Mouse (Mus musculus) hindbrain, embryonic 14.5 days (tissue): ENCODE measurements around the gene AI597479. TPM values are rescaled to one million over a fixed set of nuclear protein-coding genes. Genes with fewer than 3 reads are reported as not detected.
A peak's percentile ranks its signal among the peaks of the same experiment; 100 is the strongest.

Experiments used
- ATAC-seq: fragments of 200-750 bp; cut with Nextera tagmentation; 2 replicates; pipeline ENCODE4 v1.8.0; 2017; ENCODE audit warnings: moderate number of reproducible peaks, mild to moderate bottlenecking, moderate TSS enrichment, moderate library complexity; ENCODE audit not compliant: low FRiP score
- DNase-seq: peaks from one replicate; pipeline ENCODE4 v3.0.0-alpha.2; 2015; ENCODE audit warnings: low spot score
- H3K27ac ChIP-seq: fragments of 300-500 bp; sonication (generic); 2 replicates; pipeline ENCODE4 v1.5.1; 2014; ENCODE audit warnings: mild to moderate bottlenecking, moderate library complexity
- H3K27me3 ChIP-seq: fragments of 300-500 bp; sonication (generic); 2 replicates; pipeline ENCODE4 v1.6.1; 2014; ENCODE audit warnings: mild to moderate bottlenecking, low read length, mixed read lengths; ENCODE audit not compliant: control insufficient read depth, insufficient read depth
- H3K36me3 ChIP-seq: fragments of 300-500 bp; sonication (generic); replicated peaks from 2 replicates; pipeline ENCODE4 v1.6.1; 2014; ENCODE audit not compliant: control insufficient read depth, insufficient read depth
- H3K4me1 ChIP-seq: fragments of 300-500 bp; sonication (generic); replicated peaks from 2 replicates; pipeline ENCODE4 v1.6.1; 2014; ENCODE audit warnings: antibody characterized with exemption, low read length, mixed read lengths; ENCODE audit not compliant: control insufficient read depth, insufficient read depth
- H3K4me2 ChIP-seq: fragments of 300-500 bp; sonication (generic); replicated peaks from 2 replicates; pipeline ENCODE4 v1.6.1; 2014; ENCODE audit warnings: mild to moderate bottlenecking, moderate library complexity
- H3K4me3 ChIP-seq: fragments of 300-500 bp; sonication (generic); replicated peaks from 2 replicates; pipeline ENCODE4 v1.5.1; 2014; ENCODE audit warnings: mild to moderate bottlenecking, low read length
- H3K9ac ChIP-seq: fragments of 300-500 bp; sonication (generic); 2 replicates; pipeline ENCODE4 v1.6.1; 2014
- H3K9me3 ChIP-seq: fragments of 300-500 bp; sonication (generic); 2 replicates; pipeline ENCODE4 v1.6.1; 2016; ENCODE audit warnings: low read length; ENCODE audit not compliant: control insufficient read depth
- WGBS: fragments of 180-500 bp; shearing (Covaris S2); extraction: QIAGEN DNeasy Blood & Tissue Kit; methylation state at CpG from one replicate; pipeline ENCODE4 v1.1.7; 2014; 5-methylcytosine and 5-hydroxymethylcytosine counted together
- polyA plus RNA-seq: library from polyadenylated mRNA; unstranded; fragments of >200 nt; fragmentation: Nextera tagmentation; extraction: Ambion mirVana; gene quantifications from 2 replicates; pipeline ENCODE4 v1.2.1, GENCODE M21; 2014

The AI597479 gene
- polyA plus RNA-seq, 1 experiment from 2014 or later: 48.3 TPM

- no peaks in the 10 kb centered on the region for H3K4me1 ChIP-seq
- ATAC-seq (no peak), DNase-seq (no peak)
- H3K27me3 ChIP-seq: no peaks in the 10 kb centered on the region
- no peak overlapping the region for H3K4me2 ChIP-seq
- WGBS: 84% methylated on average over 2 of the region's 2 CpGs
- peaks cover 28% of the 10 kb centered on the region; the same call in 1 of the 2 replicates for H3K36me3 ChIP-seq
- H3K4me3 ChIP-seq: no peak overlapping the region
- no peak overlapping the region for H3K9ac ChIP-seq
- no peaks in the 10 kb centered on the region for H3K9me3 ChIP-seq
- no peak overlapping the region for H3K27ac ChIP-seq
These were observed 20.4 kb upstream of the AI597479 start for GRCm38 (mm10) chr1:43078124-43078523.

DNA sequence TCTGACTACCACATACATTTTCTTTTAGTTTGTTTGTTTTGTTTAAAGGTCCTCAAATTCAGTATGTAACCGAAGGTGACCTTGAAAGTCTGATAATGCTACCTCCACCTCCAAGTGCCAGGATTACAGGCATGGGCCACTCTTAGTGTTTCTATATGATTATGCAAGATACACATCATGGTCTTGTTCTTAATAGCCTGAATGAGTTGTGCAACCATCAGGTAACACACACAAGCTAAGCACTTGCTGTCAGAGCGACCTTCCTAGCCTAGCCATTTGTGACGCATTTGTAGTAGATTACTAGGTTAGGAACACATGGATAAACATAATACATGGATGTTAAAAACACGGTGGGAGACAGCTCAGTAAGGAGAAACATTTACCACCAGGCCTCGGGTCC is 15.6 kb upstream of the AI597479 start:
- ATAC-seq: no peak

DNA sequence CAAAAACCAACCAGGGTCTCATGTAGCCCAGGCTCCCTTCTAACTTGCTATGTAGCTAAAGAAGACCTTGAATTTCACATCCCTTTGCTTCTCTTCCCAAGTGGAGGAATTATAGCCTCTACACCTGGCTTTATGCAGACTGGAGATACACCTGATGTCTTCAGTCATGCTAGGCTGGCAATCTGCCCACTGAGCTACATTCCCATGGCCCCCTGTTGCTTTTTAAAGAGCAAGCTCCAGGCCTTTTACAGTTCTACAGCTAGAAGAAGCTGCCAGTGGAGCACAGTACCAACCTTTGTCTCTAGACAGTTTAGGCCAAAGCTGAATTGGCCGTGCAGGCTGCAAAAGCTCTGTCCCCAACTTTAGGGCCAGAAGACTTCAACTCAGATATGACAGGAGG is 8.1 kb upstream of the AI597479 start:
- no peaks in the 10 kb centered on the region for H3K9me3 ChIP-seq
- DNase-seq: no peak
- no peak overlapping the region for H3K4me3 ChIP-seq
- H3K4me1 ChIP-seq: peaks cover 22% of the 10 kb centered on the region
- H3K9ac ChIP-seq: no peak overlapping the region
- H3K27ac ChIP-seq: no peak overlapping the region
- H3K27me3 ChIP-seq: no peaks in the 10 kb centered on the region
- ATAC-seq: no peak
- WGBS: 85% methylated on average over 1 of the region's 1 CpGs
- peak overlapping the region; percentile 66; the same call in 1 of the 2 replicates for H3K4me2 ChIP-seq
- no peaks in the 10 kb centered on the region for H3K36me3 ChIP-seq

More for the DNA sequence above, 15.6 kb upstream of the AI597479 start:
- WGBS: 94% methylated on average over 5 of the region's 5 CpGs
- no peaks in the 10 kb centered on the region for H3K9me3 ChIP-seq
- no peaks in the 10 kb centered on the region for H3K4me1 ChIP-seq
- no peak for DNase-seq
- no peak overlapping the region for H3K9ac ChIP-seq
- H3K36me3 ChIP-seq: no peaks in the 10 kb centered on the region
- no peak overlapping the region for H3K4me3 ChIP-seq
- H3K27me3 ChIP-seq: no peaks in the 10 kb centered on the region
- no peak overlapping the region for H3K27ac ChIP-seq
- no peak overlapping the region for H3K4me2 ChIP-seq

DNA sequence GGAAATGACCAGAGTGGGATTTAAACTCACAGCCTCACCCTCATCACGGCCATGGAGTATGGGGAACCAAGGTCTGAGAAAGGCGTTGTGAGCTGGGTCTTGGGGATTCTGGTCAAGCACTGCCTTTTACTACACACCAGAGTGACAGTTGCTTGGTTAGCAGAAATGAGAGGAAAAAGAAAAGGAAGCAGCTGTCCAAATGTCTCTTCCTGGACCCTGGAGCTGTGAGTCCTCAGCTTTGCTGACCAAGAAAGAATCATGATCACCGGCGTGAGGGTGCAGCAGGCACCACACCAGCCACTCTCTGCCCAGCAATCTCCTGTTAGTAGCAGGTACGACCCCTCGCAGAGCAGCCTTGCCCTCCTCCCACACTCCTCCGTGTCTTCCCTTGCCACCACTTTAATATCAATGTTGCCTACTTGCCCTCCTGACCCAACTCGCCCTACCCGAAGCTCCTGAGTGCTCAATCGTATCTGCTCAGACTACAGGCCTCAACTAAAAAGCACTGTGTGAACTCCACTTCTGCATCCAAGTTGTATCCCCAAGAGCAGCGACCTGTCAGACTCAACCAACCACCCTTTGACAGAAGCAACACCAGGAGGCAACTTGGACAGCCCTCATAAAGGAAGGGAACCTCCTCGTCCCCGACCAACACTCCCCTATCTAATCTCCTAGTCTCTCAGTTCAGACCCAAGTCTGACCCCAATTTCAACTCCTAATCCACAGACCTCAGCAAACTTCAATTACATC is 7.0 kb upstream of the AI597479 start:
- ATAC-seq: peak; percentile 32
- DNase-seq: no peak

GRCm38 (mm10) chr1:43092056-43093015 is 6.2 kb upstream of the AI597479 start:
- Histone ChIP-seq H3K27ac (peak overlapping the region; percentile 88), H3K36me3 (no peaks in the 10 kb centered on the region), H3K4me3 (peak overlapping the region; percentile 87), H3K9ac (peak overlapping the region; percentile 95), H3K9me3 (no peaks in the 10 kb centered on the region), H3K4me2 (peak overlapping the region; percentile 66), H3K4me1 (peaks cover 26% of the 10 kb centered on the region), H3K27me3 (no peaks in the 10 kb centered on the region)
- DNase-seq: peak; percentile 60
- under 1% methylated on average over 90 of the region's 102 CpGs for WGBS
- peak; percentile 88 for ATAC-seq

More for the DNA sequence above, 7.0 kb upstream of the AI597479 start:
- H3K9me3 ChIP-seq: no peaks in the 10 kb centered on the region
- WGBS: 46% methylated on average over 13 of the region's 13 CpGs
- peak overlapping the region; percentile 88; the same call in 1 of the 2 replicates for H3K27ac ChIP-seq
- H3K4me1 ChIP-seq: peaks cover 22% of the 10 kb centered on the region
- H3K27me3 ChIP-seq: no peaks in the 10 kb centered on the region
- peak overlapping the region; percentile 66 for H3K4me2 ChIP-seq
- H3K36me3 ChIP-seq: no peaks in the 10 kb centered on the region
- H3K4me3 ChIP-seq: peak overlapping the region; percentile 87
- H3K9ac ChIP-seq: peak overlapping the region; percentile 95

- no peak overlapping the region for H3K4me2 ChIP-seq
- H3K4me1 ChIP-seq: peaks cover 29% of the 10 kb centered on the region
- ATAC-seq (no peak), DNase-seq (no peak)
- 82% methylated on average over 2 of the region's 2 CpGs for WGBS
- H3K27me3 ChIP-seq: no peaks in the 10 kb centered on the region
- H3K9ac ChIP-seq: no peak overlapping the region
- H3K9me3 ChIP-seq: no peaks in the 10 kb centered on the region
- H3K27ac ChIP-seq: no peak overlapping the region
- H3K4me3 ChIP-seq: no peak overlapping the region
- H3K36me3 ChIP-seq: no peaks in the 10 kb centered on the region
These were observed 4.3 kb upstream of the AI597479 start for GRCm38 (mm10) chr1:43094206-43094605.

DNA sequence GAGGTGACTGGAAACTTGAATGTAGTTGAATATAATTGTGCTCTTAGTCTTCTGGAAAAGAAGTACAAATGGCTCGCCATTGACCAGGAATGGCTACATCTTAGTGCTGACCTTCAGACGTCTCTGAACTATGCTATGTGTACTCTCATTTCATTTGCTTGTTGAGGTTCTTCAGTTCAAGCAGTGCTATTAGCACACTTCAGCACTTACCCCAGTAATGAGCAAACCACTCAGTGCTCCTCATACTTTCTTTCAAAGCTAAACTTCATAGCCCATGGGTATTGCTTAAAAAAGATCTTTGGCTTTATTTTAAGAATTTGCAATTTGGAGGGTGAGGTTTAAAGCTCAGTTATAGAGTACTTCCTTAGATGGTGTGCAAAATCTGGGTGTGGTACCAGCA is 10.2 kb downstream of the AI597479 start:
- Histone ChIP-seq H3K9ac (no peak overlapping the region), H3K27ac (no peak overlapping the region), H3K4me2 (no peak overlapping the region), H3K27me3 (no peaks in the 10 kb centered on the region), H3K4me1 (no peaks in the 10 kb centered on the region), H3K9me3 (no peaks in the 10 kb centered on the region), H3K36me3 (peaks cover 72% of the 10 kb centered on the region), H3K4me3 (no peak overlapping the region)
- ATAC-seq (no peak), DNase-seq (no peak)
- 95% methylated on average over 2 of the region's 2 CpGs for WGBS

DNA sequence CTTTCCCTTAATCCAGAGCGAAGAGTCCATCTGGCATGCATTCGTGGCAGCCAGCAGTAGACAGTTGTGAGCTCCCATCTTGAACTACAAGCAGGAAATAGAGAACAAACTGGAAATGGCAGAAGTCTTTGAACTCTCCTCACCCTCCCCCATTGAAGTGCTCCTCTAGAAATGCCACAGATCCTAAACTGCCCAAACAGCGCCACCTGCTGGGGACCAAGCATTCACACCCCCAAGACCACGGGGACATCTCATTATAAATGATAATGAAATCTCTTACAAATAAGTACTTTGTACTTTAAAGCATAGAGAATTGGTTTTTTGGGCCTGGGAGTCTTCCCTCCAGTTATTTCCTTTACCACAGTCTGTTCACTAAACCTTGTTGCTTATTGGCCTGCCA is 12.0 kb downstream of the AI597479 start:
- WGBS: 56% methylated on average over 4 of the region's 4 CpGs

GRCm38 (mm10) chr1:43112882-43113281 is 14.4 kb downstream of the AI597479 start:
- Histone ChIP-seq H3K4me1 (no peaks in the 10 kb centered on the region), H3K9me3 (no peaks in the 10 kb centered on the region), H3K27ac (no peak overlapping the region), H3K27me3 (no peaks in the 10 kb centered on the region), H3K9ac (no peak overlapping the region), H3K4me2 (no peak overlapping the region), H3K36me3 (peaks cover 78% of the 10 kb centered on the region), H3K4me3 (no peak overlapping the region)
- WGBS: 98% methylated on average over 2 of the region's 2 CpGs
- ATAC-seq (no peak), DNase-seq (peak; percentile 72)

More for the DNA sequence above, 12.0 kb downstream of the AI597479 start:
- ATAC-seq: no peak
- H3K36me3 ChIP-seq: peaks cover 81% of the 10 kb centered on the region
- H3K4me1 ChIP-seq: no peaks in the 10 kb centered on the region
- H3K9me3 ChIP-seq: no peaks in the 10 kb centered on the region
- H3K27ac ChIP-seq: no peak overlapping the region
- no peak overlapping the region for H3K9ac ChIP-seq
- H3K4me3 ChIP-seq: no peak overlapping the region
- H3K4me2 ChIP-seq: no peak overlapping the region
- no peak for DNase-seq
- no peaks in the 10 kb centered on the region for H3K27me3 ChIP-seq
